Mouse (Mus musculus) lung, embryonic 14.5 days (tissue): ENCODE results near the gene Uaca. TPM values are rescaled to one million over a fixed set of nuclear protein-coding genes. Genes with fewer than 3 reads are reported as not detected.

Experiments used
- ATAC-seq: fragments of 200-750 bp; cut with Nextera tagmentation; 2 replicates; pipeline ENCODE4 v1.8.0; 2017; ENCODE audit warnings: mild to moderate bottlenecking, moderate TSS enrichment, moderate library complexity; ENCODE audit not compliant: insufficient read depth
- DNase-seq: peaks from one replicate; pipeline ENCODE4 v3.0.0-alpha.2; 2015
- H3K27ac ChIP-seq: fragments of 300-500 bp; sonication (generic); 2 replicates; pipeline ENCODE4 v1.5.1; 2014; ENCODE audit warnings: low read depth, mild to moderate bottlenecking, moderate library complexity
- H3K27me3 ChIP-seq: fragments of 300-500 bp; sonication (generic); 2 replicates; pipeline ENCODE4 v1.6.1; 2014; ENCODE audit warnings: low read length, control low read depth; ENCODE audit not compliant: insufficient read depth
- H3K36me3 ChIP-seq: fragments of 300-500 bp; sonication (generic); 2 replicates; pipeline ENCODE4 v1.6.1; 2014; ENCODE audit warnings: control low read depth; ENCODE audit not compliant: insufficient read depth
- H3K4me1 ChIP-seq: fragments of 300-500 bp; sonication (generic); 2 replicates; pipeline ENCODE4 v1.6.1; 2014; ENCODE audit warnings: antibody characterized with exemption, control low read depth; ENCODE audit not compliant: insufficient read depth
- H3K4me2 ChIP-seq: fragments of 300-500 bp; sonication (generic); 2 replicates; pipeline ENCODE4 v1.6.1; 2014; ENCODE audit warnings: mild to moderate bottlenecking
- H3K4me3 ChIP-seq: fragments of 300-500 bp; sonication (generic); 2 replicates; pipeline ENCODE4 v1.5.1; 2014; ENCODE audit warnings: low read depth, low read length
- H3K9ac ChIP-seq: fragments of 300-500 bp; sonication (generic); 2 replicates; pipeline ENCODE4 v1.6.1; 2014
- H3K9me3 ChIP-seq: fragments of 300-500 bp; sonication (generic); 2 replicates; pipeline ENCODE4 v1.6.1; 2016; ENCODE audit warnings: low read depth, low read length, control low read depth
- CTCF ChIP-seq: IDR thresholded peaks from 2 replicates; pipeline ENCODE4 v1.5.1; 2016; ENCODE audit warnings: antibody characterized with exemption, low read depth
- WGBS: fragments of 180-500 bp; shearing (Covaris S2); extraction: QIAGEN DNeasy Blood & Tissue Kit; methylation state at CpG from one replicate; pipeline ENCODE4 v1.1.7; 2014; 5-methylcytosine and 5-hydroxymethylcytosine counted together
- polyA plus RNA-seq: library from polyadenylated mRNA; unstranded; fragments of >200 nt; fragmentation: Nextera tagmentation; extraction: Ambion mirVana; gene quantifications from 2 replicates; pipeline ENCODE4 v1.2.1, GENCODE M21; 2014

The Uaca gene
- polyA plus RNA-seq, 1 experiment from 2014 or later = 28.3 TPM

DNA sequence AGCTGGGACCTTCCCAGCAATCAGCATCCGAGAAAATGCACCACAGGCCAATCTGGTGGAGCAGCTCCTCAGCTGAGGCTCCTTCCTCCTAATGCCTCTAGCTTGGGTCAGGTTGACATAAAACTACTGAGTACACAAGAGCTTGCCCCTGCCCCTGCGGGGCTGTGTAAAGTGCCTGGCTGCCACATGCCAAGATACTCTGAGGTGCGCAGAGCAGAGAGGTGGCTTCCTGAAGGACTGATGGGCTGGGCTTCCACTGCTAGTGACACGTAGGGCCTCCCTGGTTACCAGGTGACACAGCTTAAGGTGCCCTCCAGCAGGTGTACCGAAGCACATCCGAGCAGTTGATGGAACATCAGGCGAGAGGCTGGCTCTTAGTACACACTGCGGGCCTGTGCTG lies 37.9 kb downstream of the Uaca start:
- Histone ChIP-seq H3K4me3 (no peak overlapping the region), H3K4me1 (peaks cover 11% of the 10 kb centered on the region), H3K36me3 (no peaks in the 10 kb centered on the region), H3K9me3 (no peaks in the 10 kb centered on the region), H3K4me2 (no peak overlapping the region), H3K27ac (no peak overlapping the region), H3K27me3 (no peaks in the 10 kb centered on the region), H3K9ac (no peak overlapping the region)
- no peak for DNase-seq
- no peak for TF ChIP-seq CTCF
- 77% methylated on average over 8 of the region's 8 CpGs for WGBS
- ATAC-seq = no peak; the same call in 1 of the 2 replicates

DNA sequence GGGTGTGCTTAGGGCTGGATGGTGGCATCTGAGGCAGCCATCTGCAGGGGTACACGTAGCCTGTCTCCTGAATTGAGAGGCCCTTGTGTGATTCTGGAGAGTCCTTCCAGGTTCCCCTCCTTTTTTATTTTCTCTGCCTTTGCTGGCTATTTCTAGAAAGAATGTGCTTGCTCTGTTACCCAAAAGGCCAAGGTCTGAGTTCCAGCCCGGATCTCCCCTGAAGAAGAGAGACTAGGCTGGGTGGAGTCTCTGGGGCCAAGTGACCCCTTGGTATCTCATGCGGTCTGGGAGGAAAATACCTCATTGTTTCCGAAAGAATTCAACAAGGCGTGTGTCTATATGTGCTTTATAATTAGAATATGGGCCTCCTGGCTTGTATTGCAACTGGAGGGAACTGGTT lies 41.8 kb downstream of the Uaca start:
- DNase-seq (no peak), ATAC-seq (no peak)
- H3K27ac ChIP-seq = peak overlapping the region; percentile 80
- H3K9ac ChIP-seq = no peak overlapping the region
- H3K4me3 ChIP-seq = no peak overlapping the region
- H3K36me3 ChIP-seq = no peaks in the 10 kb centered on the region
- no peaks in the 10 kb centered on the region for H3K9me3 ChIP-seq
- TF ChIP-seq CTCF = no peak
- H3K4me2 ChIP-seq = no peak overlapping the region
- 58% methylated on average over 5 of the region's 5 CpGs for WGBS
- H3K4me1 ChIP-seq = peaks cover 23% of the 10 kb centered on the region
- no peaks in the 10 kb centered on the region for H3K27me3 ChIP-seq

DNA sequence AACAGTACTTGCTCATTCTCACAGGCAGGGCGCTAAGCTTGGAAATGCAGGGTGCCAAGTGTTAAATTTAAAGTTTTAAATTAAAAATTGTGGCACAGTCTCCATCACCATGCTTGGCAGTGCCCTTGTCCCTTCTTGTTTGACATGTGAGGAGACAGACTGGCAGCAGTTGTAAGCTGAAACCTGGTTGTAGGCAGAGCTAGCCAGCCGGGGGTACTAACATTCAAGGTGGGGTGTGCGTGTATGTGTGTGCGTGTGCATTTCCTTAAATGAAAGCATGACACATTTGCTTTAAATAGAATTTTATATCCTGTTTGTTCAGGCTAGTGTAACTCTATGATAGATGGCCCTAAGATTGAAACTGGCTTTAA lies 42.7 kb downstream of the Uaca start:
- Histone ChIP-seq H3K27ac (peak overlapping the region; percentile 80), H3K4me1 (peaks cover 23% of the 10 kb centered on the region), H3K9me3 (no peaks in the 10 kb centered on the region), H3K36me3 (no peaks in the 10 kb centered on the region), H3K9ac (peak overlapping the region; percentile 31; the same call in 1 of the 2 replicates), H3K4me2 (peak overlapping the region; percentile 57), H3K27me3 (no peaks in the 10 kb centered on the region), H3K4me3 (no peak overlapping the region)
- no peak for TF ChIP-seq CTCF
- WGBS = 49% methylated on average over 4 of the region's 4 CpGs
- DNase-seq (no peak), ATAC-seq (no peak)

DNA sequence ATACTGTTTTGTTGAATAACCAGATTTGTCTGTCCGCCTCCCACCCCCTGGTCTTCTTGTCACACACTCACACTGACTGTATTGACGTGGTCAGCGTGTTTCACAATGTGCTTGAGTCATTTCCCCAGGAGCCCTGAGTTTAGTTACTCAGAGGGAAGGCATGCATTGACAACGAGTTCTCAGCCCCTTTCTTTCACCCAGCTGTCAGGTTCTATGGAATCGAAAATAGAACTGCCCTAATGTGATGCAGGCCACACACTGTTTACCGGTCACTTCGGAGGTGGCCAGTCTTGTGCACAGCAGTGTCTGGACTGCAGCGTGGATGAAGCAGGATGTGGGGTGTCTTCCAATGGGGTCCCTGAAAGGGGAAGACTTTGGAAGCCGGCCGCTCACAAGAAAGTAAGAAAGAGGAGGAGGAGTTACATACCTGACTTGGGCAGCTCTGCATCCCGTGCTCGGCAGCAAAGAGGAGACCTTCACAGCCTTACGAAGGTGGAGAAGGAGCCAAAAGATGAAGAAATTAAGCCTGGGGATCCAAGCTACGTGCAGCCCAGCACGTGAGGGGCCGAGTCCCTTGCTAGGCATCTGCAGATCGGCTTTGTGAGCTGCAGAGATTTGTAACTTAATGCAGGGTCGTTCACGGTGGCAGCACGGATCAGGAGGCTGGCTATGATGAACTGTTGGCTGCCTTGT lies 43.3 kb downstream of the Uaca start:
- WGBS = 14% methylated on average over 20 of the region's 20 CpGs
- Histone ChIP-seq H3K9me3 (no peaks in the 10 kb centered on the region), H3K4me1 (peaks cover 23% of the 10 kb centered on the region), H3K9ac (peak overlapping the region; percentile 31), H3K4me2 (peak overlapping the region; percentile 57), H3K27ac (peak overlapping the region; percentile 80), H3K27me3 (no peaks in the 10 kb centered on the region), H3K36me3 (no peaks in the 10 kb centered on the region), H3K4me3 (peak overlapping the region; percentile 20; the same call in 1 of the 2 replicates)
- no peak for TF ChIP-seq CTCF
- DNase-seq (peak; percentile 68), ATAC-seq (peak; percentile 59)

DNA sequence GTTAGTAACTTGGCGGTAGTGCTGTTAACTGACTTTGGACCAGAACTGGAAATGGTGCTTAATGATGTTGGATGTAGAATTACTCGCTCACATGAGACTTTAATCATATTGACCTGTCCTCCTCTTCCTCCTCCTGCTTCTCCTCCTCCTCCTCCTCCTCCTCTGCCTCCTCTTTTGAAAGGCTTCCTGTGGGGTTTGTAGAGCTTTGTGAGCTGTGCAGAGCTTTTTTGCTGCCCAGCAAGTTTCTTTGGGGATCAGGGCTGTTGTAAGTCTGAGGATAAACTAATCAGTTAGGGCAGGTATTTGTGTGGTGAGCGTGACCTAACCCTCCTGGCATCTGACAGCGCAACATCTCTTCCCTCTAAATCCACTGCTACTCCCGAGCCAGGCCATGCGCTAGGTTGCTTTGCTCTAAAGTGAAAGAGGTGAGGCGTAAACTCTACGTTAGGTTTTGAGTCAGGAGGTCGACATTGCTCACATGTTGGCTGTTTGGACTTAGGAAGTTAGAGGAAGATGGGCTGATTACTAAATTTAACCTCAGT lies 44.1 kb downstream of the Uaca start:
- Histone ChIP-seq H3K9ac (0 out of 2 replicates have a peak overlapping the region, but pooled peaks have one; percentile 31), H3K4me3 (no peak overlapping the region), H3K27ac (peak overlapping the region; percentile 80; the same call in 1 of the 2 replicates), H3K4me2 (peak overlapping the region; percentile 57), H3K9me3 (no peaks in the 10 kb centered on the region), H3K27me3 (no peaks in the 10 kb centered on the region), H3K4me1 (peaks cover 23% of the 10 kb centered on the region), H3K36me3 (no peaks in the 10 kb centered on the region)
- WGBS = 48% methylated on average over 9 of the region's 9 CpGs
- ATAC-seq = no peak
- DNase-seq = no peak
- TF ChIP-seq CTCF = no peak

DNA sequence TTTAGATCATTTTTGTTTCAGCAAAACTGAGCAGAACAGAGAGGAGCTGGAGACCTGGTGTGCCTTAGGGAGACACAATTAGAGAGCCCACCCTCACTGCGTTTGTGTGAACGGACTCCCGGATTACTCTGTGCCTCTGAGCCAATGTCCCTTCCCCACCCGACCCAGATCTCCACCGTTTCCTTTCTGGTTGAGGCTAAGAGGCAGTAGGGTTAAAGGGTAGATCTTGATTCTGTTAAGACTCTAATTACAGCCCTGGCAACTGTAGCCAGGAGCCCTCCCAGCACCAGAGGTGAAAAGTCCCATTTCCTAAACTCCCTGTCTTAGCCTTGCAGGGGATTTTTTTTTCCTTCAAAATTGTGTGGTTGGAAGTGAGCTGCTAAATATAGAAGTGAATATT lies 47.1 kb downstream of the Uaca start:
- H3K4me1 ChIP-seq = peaks cover 18% of the 10 kb centered on the region
- TF ChIP-seq CTCF = no peak
- no peak overlapping the region; the same call in 1 of the 2 replicates for H3K27ac ChIP-seq

DNA sequence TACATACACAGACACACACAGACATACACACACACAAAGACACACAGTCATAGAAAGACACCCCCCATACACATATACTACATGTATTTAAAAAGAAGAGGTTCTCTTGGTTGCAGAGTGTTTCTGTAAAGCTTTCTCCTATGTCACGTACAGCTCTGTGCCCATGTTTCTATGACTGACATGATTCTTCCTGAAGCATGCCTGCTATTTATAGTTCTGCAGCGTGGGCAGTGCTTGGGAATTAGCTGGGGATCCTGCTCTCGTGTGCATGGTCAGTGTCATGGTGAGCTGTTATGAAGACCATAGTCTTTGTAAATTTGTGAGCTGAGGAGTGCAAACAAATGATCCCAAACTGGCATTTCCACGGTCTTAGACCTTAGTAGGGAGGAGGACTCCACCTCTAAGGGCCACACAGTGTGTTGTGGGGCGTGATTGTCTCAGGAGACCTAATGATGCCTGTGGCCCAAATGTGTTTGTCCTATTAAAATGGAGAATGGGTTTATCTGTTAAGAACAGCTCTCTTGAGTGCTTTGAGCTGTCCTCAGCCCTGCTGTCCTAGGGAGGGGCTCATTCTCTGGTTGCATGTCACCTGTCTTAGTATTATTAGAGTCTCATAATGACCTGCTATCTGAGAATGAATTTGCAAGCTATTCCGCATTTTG lies 49.2 kb downstream of the Uaca start:
- no peaks in the 10 kb centered on the region for H3K9me3 ChIP-seq
- H3K4me3 ChIP-seq = no peak overlapping the region
- 73% methylated on average over 6 of the region's 6 CpGs for WGBS
- no peak for TF ChIP-seq CTCF
- peaks cover 5% of the 10 kb centered on the region; the same call in 1 of the 2 replicates for H3K4me1 ChIP-seq
- DNase-seq (no peak), ATAC-seq (no peak)
- H3K27me3 ChIP-seq = no peaks in the 10 kb centered on the region
- H3K27ac ChIP-seq = no peak overlapping the region
- H3K36me3 ChIP-seq = no peaks in the 10 kb centered on the region
- no peak overlapping the region for H3K4me2 ChIP-seq
- no peak overlapping the region for H3K9ac ChIP-seq

More for the DNA sequence above, 47.1 kb downstream of the Uaca start:
- DNase-seq (no peak), ATAC-seq (no peak)
- no peaks in the 10 kb centered on the region for H3K27me3 ChIP-seq
- 38% methylated on average over 5 of the region's 5 CpGs for WGBS
- no peak overlapping the region for H3K4me3 ChIP-seq
- H3K9me3 ChIP-seq = no peaks in the 10 kb centered on the region
- no peaks in the 10 kb centered on the region for H3K36me3 ChIP-seq
- no peak overlapping the region for H3K9ac ChIP-seq
- H3K4me2 ChIP-seq = no peak overlapping the region
